Mouse (Mus musculus) liver, embryonic 14.5 days (tissue): ENCODE results near the gene BC003965.

ENCODE experiments used
- CTCF ChIP-seq: IDR thresholded peaks from 2 replicates; pipeline ENCODE4 v1.5.1; 2016; ENCODE audit warnings: antibody characterized with exemption, low read depth, control low read depth
- EP300 ChIP-seq: IDR thresholded peaks from 2 replicates; pipeline ENCODE4 v1.6.1; 2016; ENCODE audit warnings: antibody characterized with exemption, low read depth

- no peak for TF ChIP-seq CTCF
- no peak for TF ChIP-seq EP300
Observed at GRCm38 (mm10) chr17:25169706-25170105, 14.6 kb upstream of the BC003965 start.
